Mouse (Mus musculus): Measurements from ENCODE around the gene Myg1. TPM values are rescaled to one million over a fixed set of nuclear protein-coding genes. Genes with fewer than 3 reads are reported as not detected.
"Not testable (repeated sequence)": the region's sequence is repeated elsewhere in the genome, so short reads cannot be mapped to it uniquely, and the experiment has no call there.

Gene Myg1
- polyA plus RNA-seq, 1 experiment from 2014 or later, result 86.3 TPM

DNA sequence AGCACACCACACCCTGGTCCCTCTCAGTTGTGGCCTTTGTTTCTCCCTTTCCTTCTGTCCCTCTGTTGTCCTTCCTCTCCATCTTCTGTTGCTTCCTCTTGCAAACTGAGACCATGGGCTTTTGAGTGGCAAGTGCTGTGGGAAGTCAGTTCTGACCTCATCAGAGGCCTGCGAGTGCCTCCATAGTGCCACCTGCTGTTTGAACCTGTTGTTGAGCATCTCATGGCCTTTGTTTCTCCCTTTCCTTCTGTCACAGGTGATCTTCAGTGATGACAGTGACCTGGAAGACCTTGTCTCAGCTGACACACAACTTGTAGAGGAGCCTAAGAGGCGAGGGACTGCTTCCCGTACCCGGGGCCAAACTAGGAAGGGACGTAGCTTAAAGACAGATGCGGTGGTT lies 15.2 kb upstream of the Myg1 start:
- WGBS, result 83% methylated on average over 6 of the region's 6 CpGs
- no peaks in the 10 kb centered on the region for H3K9me3 ChIP-seq
- no peaks in the 10 kb centered on the region for H3K27me3 ChIP-seq
- H3K9ac ChIP-seq, result no peak overlapping the region
- no peak overlapping the region for H3K4me3 ChIP-seq
- peaks cover 84% of the 10 kb centered on the region for H3K36me3 ChIP-seq
- H3K4me2 ChIP-seq, result no peak overlapping the region
- H3K4me1 ChIP-seq, result 0 out of 2 replicates have a peak, but pooled peaks cover 2% of the 10 kb centered on the region
- no peak for ATAC-seq (ENCODE audit: insufficient number of reproducible peaks, low FRiP score, low TSS enrichment, low read depth)
- no peak overlapping the region for H3K27ac ChIP-seq

DNA sequence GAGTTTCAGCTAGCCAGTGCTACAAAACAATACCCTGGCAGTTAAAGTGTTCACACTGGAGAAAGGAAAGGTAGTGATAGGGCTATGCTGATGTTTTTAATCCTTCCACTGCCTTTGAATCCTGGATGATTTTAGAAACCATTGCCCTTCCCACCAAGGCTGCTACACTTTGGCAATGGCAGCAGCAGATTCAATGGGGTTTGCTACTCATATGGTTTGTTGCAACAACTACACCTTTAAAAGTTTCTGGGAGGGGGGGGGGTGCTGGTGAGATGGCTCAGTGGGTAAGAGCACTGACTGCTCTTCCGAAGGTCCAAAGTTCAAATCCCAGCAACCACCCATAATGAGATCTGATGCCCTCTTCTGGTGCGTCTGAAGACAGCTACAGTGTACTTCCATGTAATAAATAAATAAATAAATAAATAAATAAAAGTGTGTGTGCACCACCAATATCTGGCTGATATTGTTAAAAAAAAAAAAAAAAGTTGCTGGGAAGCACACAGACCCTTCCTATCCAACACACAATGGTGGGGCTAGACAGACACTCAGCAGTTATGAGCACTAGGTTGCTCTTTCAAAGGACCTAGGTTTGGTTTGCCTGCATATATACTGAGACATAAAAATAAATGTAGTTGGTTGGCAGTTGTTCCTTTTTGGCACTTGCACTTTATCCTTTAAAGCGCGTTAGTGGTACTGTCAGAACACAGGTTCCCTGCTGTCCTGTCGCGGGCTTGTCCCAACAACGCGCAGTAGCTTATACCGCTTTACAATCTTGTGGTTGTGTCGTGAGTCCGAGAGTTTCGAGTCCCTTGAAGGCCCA lies 6.6 kb upstream of the Myg1 start:
- ATAC-seq (ENCODE audit: insufficient number of reproducible peaks, low FRiP score, low TSS enrichment, low read depth), result no peak
- Histone ChIP-seq H3K36me3 (peaks cover 60% of the 10 kb centered on the region), H3K4me2 (0 out of 2 replicates have a peak overlapping the region, but pooled peaks have one; percentile 35), H3K4me3 (no peak overlapping the region; the same call in 1 of the 2 replicates), H3K9me3 (no peaks in the 10 kb centered on the region), H3K4me1 (peaks cover 11% of the 10 kb centered on the region; the same call in 1 of the 2 replicates), H3K27me3 (no peaks in the 10 kb centered on the region), H3K9ac (no peak overlapping the region), H3K27ac (no peak overlapping the region)
- 71% methylated on average over 12 of the region's 12 CpGs for WGBS

DNA sequence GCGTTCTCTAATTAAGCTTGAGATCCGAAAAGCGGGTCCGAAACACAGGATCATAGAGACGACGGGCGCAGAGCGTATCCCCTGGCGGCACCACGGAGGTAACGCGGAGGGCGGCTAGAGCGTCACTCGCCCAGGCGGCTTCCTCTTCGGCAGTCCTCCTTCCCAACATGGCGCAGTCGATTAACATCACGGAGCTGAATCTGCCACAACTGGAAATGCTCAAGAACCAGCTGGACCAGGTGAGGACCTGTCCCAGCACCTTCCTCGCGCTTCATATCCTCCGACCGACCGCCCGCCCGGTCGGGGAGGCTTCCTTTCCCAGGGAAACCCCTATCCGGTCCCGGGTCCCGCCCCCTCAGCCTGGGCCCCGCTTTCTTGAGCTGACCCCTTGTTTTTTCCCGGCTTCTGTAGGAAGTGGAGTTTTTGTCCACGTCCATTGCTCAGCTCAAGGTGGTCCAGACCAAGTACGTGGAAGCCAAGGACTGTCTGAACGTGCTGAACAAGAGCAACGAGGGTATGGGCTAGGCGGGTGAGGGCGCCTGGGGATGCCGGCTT lies 5.4 kb upstream of the Myg1 start, which contains the start of gene Pfdn5:
Gene Pfdn5, plus strand, starts transcription at position 95 of the 555 bp plus-strand sequence.
- ATAC-seq (ENCODE audit: insufficient number of reproducible peaks, low FRiP score, low TSS enrichment, low read depth), result peak; percentile 78
- under 1% methylated on average over 40 of the region's 40 CpGs for WGBS
- Histone ChIP-seq H3K27ac (peak within 1 kb of the TSS; percentile 75), H3K9me3 (no peaks in the 10 kb centered on the region), H3K4me1 (peaks cover 13% of the 10 kb centered on the region), H3K27me3 (no peaks in the 10 kb centered on the region), H3K4me3 (peak within 1 kb of the TSS; percentile 70), H3K9ac (peak within 1 kb of the TSS; percentile 57), H3K4me2 (peak within 1 kb of the TSS; percentile 52), H3K36me3 (peaks cover 60% of the 10 kb centered on the region)

DNA sequence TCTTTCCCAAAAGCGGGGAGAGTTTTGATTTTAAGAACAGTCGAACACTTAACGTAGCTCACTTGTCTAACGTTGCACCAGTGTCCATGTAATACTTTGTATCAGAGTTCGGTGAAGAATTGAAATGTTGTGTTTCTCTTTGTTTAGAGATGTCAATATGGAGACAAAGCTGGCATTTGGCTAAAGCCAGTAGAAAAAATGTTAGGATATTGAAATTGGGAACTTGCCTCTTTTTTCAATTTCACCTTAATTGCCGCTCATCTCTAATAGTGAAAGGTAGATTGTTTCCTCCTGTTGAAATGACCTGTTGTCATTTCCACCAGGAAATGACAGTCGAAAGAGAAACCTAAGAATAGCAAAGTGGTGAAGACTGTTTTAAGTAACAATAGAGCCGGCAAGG lies 4.6 kb upstream of the Myg1 start:
- Histone ChIP-seq H3K4me3 (peak overlapping the region; percentile 70), H3K27me3 (no peaks in the 10 kb centered on the region), H3K9me3 (no peaks in the 10 kb centered on the region), H3K36me3 (peaks cover 52% of the 10 kb centered on the region), H3K4me1 (peaks cover 18% of the 10 kb centered on the region), H3K27ac (no peak overlapping the region), H3K4me2 (peak overlapping the region; percentile 52), H3K9ac (peak overlapping the region; percentile 57)
- WGBS, result 60% methylated on average over 8 of the region's 8 CpGs
- ATAC-seq (ENCODE audit: insufficient number of reproducible peaks, low FRiP score, low TSS enrichment, low read depth), result no peak

DNA sequence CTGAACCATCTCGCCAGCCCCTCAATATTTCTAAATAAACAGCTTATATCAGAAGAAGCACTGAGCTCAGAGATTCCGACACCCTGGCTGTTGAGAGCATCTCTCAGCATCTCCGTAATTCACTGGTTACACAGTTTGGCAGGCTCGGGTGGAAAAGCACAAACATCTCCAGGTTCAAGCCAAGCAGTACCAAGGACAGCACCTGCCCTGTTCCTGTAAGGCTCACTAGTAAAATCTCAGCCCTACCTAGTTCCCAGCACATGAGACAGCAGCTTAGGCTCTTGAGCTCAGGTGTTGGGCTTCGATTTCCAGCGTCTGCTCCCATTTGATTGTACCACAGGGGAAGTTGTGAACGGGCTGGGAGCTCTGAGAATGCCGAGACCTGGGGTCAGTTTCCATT lies 3.7 kb downstream of the Myg1 start:
- Histone ChIP-seq H3K4me1 (peaks cover 18% of the 10 kb centered on the region), H3K9me3 (no peaks in the 10 kb centered on the region), H3K9ac (no peak overlapping the region), H3K27ac (no peak overlapping the region), H3K27me3 (no peaks in the 10 kb centered on the region), H3K4me3 (no peak overlapping the region), H3K36me3 (peaks cover 79% of the 10 kb centered on the region), H3K4me2 (no peak overlapping the region)
- ATAC-seq (ENCODE audit: insufficient number of reproducible peaks, low FRiP score, low TSS enrichment, low read depth), result no peak
- WGBS, result 82% methylated on average over 8 of the region's 8 CpGs

DNA sequence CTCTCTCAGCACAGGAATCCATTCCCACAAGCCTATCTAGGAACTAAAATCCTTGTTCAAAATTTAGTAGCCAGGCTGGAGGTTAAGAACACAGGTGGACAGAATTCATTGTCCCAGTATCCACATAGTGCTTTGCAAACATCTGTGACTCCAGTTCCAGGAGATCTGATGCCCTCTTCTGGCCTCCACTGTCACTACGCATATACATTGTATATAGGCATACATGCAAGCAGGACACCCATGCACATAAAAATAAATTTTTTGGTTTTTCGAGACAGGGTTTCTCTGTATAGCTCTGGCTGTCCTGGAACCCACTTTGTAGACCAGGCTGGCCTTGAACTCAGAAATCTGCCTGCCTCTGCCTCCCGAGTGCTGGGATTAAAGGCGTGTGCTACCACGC lies 4.4 kb downstream of the Myg1 start:
- H3K4me3 ChIP-seq; H3K9ac ChIP-seq; ATAC-seq (ENCODE audit: insufficient number of reproducible peaks, low FRiP score, low TSS enrichment, low read depth); H3K27me3 ChIP-seq; H3K27ac ChIP-seq; H3K9me3 ChIP-seq; H3K4me2 ChIP-seq: not testable (repeated sequence)
- Histone ChIP-seq H3K4me1 (peaks cover 18% of the 10 kb centered on the region), H3K36me3 (peaks cover 77% of the 10 kb centered on the region)
- WGBS, result 94% methylated on average over 5 of the region's 5 CpGs

DNA sequence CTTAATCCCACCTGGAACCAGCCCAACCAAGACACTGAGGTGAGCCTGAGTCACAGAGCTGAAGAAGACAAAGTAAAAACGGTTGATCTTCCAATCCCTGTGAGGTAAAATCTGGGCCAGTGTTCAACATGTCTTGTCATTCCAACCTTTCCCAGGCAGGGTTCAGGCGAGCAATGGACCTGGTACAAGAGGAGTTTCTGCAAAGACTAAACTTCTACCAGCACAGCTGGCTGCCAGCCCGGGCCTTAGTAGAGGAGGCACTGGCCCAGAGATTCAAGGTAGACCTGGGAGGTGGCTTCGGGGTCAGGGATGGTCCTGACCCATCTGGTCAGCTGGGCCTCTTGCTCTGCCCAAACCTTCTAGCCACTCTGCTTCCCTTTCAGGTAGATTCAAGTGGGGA lies 5.4 kb downstream of the Myg1 start:
- H3K4me1 ChIP-seq, result peaks cover 11% of the 10 kb centered on the region
- ATAC-seq (ENCODE audit: insufficient number of reproducible peaks, low FRiP score, low TSS enrichment, low read depth), result no peak
- H3K4me3 ChIP-seq, result no peak overlapping the region
- no peaks in the 10 kb centered on the region for H3K9me3 ChIP-seq
- H3K36me3 ChIP-seq, result peaks cover 77% of the 10 kb centered on the region
- H3K27me3 ChIP-seq, result no peaks in the 10 kb centered on the region
- no peak overlapping the region for H3K4me2 ChIP-seq
- WGBS, result 86% methylated on average over 4 of the region's 4 CpGs
- no peak overlapping the region for H3K27ac ChIP-seq
- no peak overlapping the region for H3K9ac ChIP-seq

DNA sequence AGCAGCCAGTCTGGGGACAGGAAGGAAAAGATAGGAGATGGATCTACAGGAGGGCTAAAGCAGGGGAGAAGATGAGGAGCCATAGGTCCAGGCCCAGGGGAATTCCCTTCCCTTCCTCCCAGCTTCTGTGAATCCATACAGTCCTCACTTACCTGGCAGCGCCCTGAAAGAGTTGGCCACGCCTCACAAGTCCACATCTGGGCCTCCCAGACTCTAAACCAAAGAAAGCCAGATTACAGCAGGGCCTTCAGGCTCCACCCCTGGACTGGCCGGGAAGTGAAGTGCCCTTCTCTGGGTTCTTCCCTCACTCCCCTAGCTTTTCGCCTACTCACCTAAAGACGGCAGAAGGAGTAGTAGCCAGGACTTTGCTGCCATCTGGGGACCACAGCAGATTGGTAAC lies 8.1 kb downstream of the Myg1 start:
- Histone ChIP-seq H3K27ac (no peak overlapping the region), H3K27me3 (no peaks in the 10 kb centered on the region), H3K4me1 (no peaks in the 10 kb centered on the region), H3K36me3 (peaks cover 80% of the 10 kb centered on the region), H3K4me3 (no peak overlapping the region), H3K9me3 (no peaks in the 10 kb centered on the region), H3K9ac (no peak overlapping the region), H3K4me2 (no peak overlapping the region)
- 51% methylated on average over 5 of the region's 5 CpGs for WGBS
- no peak for ATAC-seq (ENCODE audit: insufficient number of reproducible peaks, low FRiP score, low TSS enrichment, low read depth)

DNA sequence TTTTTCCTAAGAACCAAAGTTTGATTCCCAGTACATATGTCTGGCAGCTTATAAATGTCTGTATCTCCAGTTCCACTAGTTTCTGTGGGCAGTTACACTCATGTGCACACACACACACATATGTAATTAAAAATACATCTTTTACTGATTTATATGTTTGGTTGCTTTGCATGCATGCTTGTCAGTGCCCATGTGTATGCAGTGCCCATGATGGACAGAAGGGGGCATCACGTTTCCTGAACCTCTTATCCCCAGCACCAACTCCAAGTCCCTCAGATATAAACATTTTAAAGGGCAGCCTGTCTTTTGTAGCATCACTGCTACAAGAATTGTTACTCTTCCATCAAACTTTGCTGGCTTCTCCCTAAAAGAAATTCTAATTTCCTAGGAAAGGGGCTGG lies 10.1 kb downstream of the Myg1 start:
- Histone ChIP-seq H3K9ac (no peak overlapping the region), H3K36me3 (peaks cover 81% of the 10 kb centered on the region), H3K4me3 (no peak overlapping the region), H3K4me2 (no peak overlapping the region), H3K4me1 (no peaks in the 10 kb centered on the region), H3K9me3 (no peaks in the 10 kb centered on the region), H3K27me3 (no peaks in the 10 kb centered on the region), H3K27ac (no peak overlapping the region)
- 25% methylated on average over 1 of the region's 1 CpGs for WGBS
- no peak for ATAC-seq (ENCODE audit: insufficient number of reproducible peaks, low FRiP score, low TSS enrichment, low read depth)

DNA sequence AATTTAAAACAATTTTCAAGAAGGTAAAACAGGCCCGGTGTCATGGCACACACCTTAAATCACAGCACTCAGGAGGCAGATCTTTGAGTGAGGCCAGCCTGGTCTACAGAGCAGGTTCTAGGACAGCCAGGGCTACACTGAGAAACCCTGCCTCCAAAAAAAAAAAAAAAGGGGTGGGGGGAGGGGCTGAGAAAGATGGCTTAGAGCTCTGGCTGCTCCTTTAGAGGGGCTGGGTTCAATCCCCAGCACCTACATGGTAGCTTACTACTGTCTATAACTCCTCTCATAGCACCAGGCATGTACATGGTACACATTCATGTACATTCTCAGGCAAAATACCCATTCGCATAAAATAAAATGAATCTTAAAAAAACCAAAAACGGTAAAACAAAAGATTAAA lies 13.0 kb downstream of the Myg1 start:
- Histone ChIP-seq H3K36me3 (peaks cover 63% of the 10 kb centered on the region), H3K27ac (no peak overlapping the region), H3K27me3 (no peaks in the 10 kb centered on the region), H3K4me3 (no peak overlapping the region), H3K9ac (no peak overlapping the region), H3K9me3 (no peaks in the 10 kb centered on the region), H3K4me2 (no peak overlapping the region), H3K4me1 (peaks cover under 1% of the 10 kb centered on the region; the same call in 1 of the 2 replicates)
- WGBS, result 93% methylated on average over 3 of the region's 3 CpGs
- ATAC-seq (ENCODE audit: insufficient number of reproducible peaks, low FRiP score, low TSS enrichment, low read depth), result no peak

DNA sequence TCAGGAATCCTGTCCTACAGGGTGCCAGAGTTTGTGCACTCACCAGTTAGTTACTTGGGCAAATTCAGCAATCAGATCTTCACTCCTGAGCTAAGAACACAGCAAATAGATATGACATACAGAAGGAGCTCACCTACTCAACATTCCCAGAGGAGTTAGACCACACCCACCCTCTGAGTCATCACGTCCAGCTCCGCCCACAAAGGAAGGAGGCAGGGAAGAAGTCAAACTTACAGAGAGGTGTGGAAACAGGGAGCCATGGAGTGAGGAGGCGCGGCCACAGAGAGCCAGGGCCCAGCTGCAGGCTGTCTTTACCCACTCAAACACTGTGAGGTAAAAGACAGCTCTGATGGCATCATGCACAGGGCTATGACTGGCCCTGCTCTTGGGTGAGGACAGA lies 14.9 kb downstream of the Myg1 start:
- WGBS, result 66% methylated on average over 4 of the region's 4 CpGs
- ATAC-seq (ENCODE audit: insufficient number of reproducible peaks, low FRiP score, low TSS enrichment, low read depth), result no peak
- Histone ChIP-seq H3K4me3 (no peak overlapping the region), H3K9ac (no peak overlapping the region), H3K27me3 (no peaks in the 10 kb centered on the region), H3K4me2 (no peak overlapping the region), H3K4me1 (peaks cover 10% of the 10 kb centered on the region), H3K27ac (no peak overlapping the region), H3K36me3 (peaks cover 52% of the 10 kb centered on the region), H3K9me3 (no peaks in the 10 kb centered on the region)

DNA sequence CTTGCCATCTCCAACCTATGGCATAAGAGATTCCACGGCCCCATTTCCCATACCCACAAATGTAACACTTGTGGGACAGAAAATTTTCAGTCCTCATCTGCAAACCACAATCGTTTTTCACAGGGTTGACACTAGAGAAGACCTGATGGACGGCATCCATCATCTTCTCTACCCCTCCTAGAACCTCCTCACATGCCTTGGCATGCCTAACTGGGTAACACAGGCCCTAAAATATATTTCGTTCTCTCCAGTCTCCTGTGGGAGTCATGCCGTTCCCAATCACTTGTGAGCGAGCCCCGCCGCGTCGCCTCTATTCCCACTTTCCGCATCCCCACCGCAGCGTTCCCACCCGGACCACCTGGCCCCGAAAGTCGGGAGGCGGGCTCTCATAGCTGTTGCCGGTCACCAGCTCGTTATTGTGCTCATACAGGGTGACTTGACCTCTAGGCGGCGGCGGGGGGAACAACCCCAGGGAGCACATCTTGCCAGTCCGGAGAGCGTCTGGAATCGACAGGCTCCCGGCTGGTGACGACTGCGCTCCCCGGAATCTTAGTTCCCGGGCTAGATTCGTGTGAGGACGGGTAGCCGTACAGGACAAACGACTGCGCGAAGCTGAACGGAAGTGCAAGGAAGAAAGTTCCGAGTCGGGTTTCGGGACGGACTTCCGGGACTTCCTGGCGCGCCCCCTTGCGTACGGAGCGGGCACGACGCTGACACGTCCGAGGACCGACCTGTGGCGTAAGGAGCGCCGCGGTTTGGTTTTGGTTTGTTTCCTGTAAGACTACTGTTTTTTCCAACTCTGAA lies 18.8 kb downstream of the Myg1 start, which contains the start of gene Aaas:
Gene Aaas, minus strand, starts transcription at position 634 of the 804 bp plus-strand sequence.
- ATAC-seq (ENCODE audit: insufficient number of reproducible peaks, low FRiP score, low TSS enrichment, low read depth), result peak; percentile 83
- Histone ChIP-seq H3K9ac (peak within 1 kb of the TSS; percentile 58), H3K27me3 (no peaks in the 10 kb centered on the region), H3K9me3 (no peaks in the 10 kb centered on the region), H3K27ac (peak within 1 kb of the TSS; percentile 86), H3K4me2 (peak within 1 kb of the TSS; percentile 72), H3K4me1 (peaks cover 16% of the 10 kb centered on the region), H3K36me3 (peaks cover 24% of the 10 kb centered on the region), H3K4me3 (peak within 1 kb of the TSS; percentile 68)
- WGBS, result under 1% methylated on average over 56 of the region's 56 CpGs

Data from limb, embryonic 15.5 days (tissue).